Mouse (Mus musculus): ENCODE results near the gene Them7. TPM values are rescaled to one million over a fixed set of nuclear protein-coding genes. Genes with fewer than 3 reads are reported as not detected.

Gene Them7
- total RNA-seq, 2 experiments from 2014 or later: 0.19 TPM; not detected in 1

GRCm38 (mm10) chr2:105373658-105374057 is 149.5 kb downstream of the Them7 start:
- no peak for DNase-seq (ENCODE audit: low spot score)

GRCm38 (mm10) chr2:105375261-105375660 is 151.1 kb downstream of the Them7 start:
- DNase-seq (ENCODE audit: low spot score): no peak

GRCm38 (mm10) chr2:105375705-105376104 is 151.6 kb downstream of the Them7 start:
- DNase-seq (ENCODE audit: low spot score): peak; percentile 13

DNA sequence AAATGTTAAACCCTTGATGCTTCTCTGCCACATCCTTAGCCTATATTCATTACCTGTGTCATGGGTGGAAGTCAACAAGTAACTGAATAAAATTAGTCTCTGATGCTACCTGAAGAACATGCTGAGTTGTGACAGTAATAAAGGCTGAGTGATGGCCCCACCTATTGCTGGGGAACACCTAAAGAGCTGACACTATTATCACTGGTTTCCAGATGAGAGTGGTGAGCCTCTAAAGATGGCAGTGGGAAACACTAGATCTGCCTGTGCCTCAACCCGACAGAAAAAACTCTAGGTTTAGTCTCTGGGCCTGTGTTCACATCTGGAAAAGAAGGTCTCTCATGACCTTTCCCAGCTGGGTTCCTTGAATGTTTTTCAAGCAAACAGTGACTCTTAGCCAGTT is 155.6 kb downstream of the Them7 start:
- no peak for DNase-seq (ENCODE audit: low spot score)

DNA sequence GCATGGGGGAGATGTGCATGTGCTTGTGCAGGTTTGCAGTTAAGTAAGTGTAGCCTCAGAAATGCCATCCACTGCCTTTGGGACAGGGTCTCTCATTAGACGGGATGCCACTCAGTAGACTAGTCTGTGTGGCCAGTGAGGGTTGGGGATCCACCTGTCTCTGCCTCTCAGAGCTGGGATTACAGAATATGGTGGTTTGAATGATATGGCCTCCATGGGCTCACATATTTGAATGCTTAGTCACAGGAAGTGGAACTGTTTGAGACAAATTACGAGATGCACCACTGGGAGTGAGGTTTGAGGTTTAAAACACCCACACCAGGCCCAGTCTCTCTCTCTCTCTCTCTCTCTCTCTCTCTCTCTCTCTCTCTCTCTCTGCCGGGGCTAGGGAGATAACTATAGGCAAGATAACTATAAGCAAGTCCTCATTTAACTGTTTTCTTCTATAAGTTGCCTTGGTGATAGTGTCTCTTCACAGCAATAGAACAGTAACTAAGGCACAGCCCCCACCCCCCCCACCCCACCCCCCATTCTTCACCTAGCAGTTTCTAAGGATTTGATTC is 156.7 kb downstream of the Them7 start:
- DNase-seq (ENCODE audit: low spot score): no peak

DNA sequence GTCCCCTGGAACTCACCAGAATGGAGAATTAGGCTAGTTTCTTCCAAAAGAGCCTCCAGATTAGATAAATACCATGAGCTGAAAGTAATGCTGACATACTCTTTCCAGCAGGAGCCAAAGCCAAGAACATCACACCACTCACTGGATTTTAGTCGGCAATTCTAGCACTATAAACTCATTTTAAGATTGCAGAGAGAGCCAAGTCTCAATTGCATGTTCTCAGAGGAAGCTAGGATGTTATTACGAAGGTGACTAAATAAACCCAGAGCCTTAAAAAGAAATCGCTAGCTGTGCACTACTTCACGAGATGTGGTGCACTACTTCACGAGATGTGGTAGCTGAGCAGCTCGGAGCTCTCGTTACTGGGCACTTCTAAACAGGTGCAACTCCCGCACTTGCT is 158.9 kb downstream of the Them7 start:
- no peak for DNase-seq (ENCODE audit: low spot score)

DNA sequence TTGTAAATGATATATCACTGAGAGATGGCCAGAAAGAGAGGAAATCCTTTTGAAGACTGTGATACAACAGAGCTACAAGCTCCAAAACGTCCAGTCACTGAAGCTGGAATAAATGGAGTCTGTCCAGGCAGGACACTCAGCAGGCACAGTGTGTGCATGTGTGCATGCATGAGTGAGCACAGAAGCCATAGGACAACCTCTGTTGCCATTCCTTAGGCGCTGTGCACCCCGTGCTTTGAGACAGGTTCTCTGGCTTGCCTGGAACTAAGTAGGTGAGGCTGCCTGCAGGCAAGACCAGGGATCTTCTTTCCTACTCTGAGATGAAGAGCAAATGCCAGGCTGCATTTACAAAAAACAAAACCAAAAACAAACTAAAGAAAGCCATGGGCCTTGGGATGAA is 160.9 kb downstream of the Them7 start:
- no peak for DNase-seq (ENCODE audit: low spot score)

DNA sequence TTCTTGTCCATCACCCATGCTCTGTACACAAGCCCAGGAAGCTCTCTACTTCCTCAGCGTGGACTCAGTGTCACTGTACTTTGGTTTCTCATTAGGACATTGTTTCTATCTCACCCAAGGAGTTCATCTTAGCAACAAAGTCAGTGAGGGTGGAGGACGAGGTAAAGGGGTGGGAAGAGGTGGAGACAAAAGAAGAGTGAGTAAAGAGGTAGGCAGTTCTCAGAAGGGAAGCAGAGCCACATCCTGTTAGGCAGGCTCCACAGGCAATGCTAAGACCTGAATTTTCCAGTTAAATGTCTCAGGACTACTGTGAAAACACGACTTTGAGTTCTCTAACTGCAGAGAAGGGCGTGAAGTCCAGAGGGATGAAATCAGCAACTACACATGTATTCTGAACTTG is 162.3 kb downstream of the Them7 start:
- no peak for DNase-seq (ENCODE audit: low spot score)

GRCm38 (mm10) chr2:105389007-105389890 is 165.1 kb downstream of the Them7 start:
- DNase-seq (ENCODE audit: low spot score): no peak

DNA sequence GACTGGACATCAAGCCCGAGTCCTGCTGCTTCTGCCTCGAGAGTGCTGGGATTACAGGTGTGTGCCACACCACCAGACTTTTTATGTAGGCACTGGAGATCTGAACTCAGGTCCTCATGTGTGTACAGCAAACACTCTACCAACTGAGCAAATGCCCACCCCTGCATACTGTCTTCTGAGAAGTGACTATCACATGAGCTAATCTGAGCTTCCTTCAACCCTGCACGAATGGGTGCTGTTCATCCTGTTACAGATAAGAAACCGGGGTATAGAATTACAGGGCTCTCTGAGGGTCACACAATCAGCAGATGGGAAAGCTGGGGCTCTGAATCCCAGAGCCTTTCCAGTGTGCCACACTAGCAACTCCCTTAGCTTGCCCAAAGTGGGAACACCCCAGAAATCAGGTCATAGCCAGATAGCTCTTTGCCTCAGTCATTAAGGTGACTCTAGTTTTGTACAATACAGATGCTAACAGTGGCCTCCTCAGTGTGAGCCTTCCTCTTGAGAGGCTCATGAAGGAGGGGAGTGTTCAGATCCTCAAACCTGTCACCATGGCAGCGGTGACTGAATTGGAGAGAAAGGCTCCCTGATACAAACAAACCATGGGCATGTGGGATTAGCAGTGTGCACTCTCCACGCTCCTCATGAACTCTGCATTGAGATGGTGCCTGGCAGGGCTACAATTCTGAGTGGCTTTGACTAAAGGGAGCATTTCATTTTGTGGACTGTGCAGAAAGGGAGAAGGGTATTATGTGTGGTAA is 166.7 kb downstream of the Them7 start:
- no peak for DNase-seq (ENCODE audit: low spot score)

- no peak for DNase-seq (ENCODE audit: low spot score)
Measured at GRCm38 (mm10) chr2:105391414-105391784, 167.3 kb downstream of the Them7 start.

DNA sequence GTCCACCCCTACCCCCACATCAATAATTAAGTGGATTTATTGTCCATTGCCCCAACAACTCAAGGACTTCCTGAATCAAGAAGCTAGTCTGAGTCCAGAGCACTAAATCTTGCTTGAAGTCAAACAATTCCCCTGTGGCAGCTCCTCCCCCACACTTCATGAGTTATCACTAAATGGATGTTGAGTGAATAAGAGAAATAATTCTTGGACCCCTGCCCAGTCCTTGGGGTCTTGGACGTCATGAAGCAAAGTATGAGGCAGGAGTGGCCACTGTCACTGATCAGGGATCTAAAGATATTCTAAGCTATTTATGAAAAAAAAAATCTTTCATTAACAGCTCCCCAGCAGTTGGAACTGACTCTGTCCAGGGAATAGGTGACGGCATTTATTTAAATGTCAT is 168.4 kb downstream of the Them7 start:
- no peak for DNase-seq (ENCODE audit: low spot score)

DNA sequence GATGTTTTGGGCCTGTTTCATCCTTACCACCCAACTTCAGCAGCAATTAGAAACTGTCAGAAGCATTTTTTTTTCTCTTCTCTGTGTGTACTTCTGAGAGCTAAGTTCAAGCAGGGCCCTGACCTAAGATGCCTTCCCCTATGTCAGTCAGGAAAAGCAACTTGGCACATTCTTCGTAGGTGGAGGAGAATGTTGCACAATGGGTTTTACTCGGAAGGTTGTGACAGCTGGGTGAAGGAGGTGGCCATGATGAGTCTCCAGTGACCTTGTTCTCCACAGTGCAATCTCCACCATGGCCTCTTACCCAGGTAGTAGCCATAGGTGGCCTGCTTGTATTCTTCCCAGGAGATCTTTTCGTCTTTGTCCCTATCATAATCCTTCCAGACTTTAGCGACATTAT is 170.3 kb downstream of the Them7 start:
- DNase-seq (ENCODE audit: low spot score): no peak

DNA sequence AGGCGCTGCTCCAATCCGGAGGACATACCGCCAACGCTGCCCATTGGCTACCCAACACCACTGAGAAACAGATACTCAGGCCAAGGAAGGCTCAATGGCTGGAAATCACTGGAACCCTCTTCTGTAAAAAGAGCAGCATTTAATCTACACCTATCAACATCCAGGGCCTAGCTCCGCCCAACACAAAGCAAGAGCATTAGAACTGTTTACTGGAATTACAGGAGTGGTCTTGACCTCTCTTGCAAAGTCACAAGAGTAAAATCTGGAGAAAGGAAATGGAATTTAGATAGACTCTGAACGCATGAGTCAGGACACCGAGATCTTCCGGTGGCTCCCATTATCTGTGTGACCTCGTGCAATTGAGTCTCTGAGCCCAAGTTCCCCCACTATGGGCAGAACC is 171.9 kb downstream of the Them7 start:
- no peak for DNase-seq (ENCODE audit: low spot score)

DNA sequence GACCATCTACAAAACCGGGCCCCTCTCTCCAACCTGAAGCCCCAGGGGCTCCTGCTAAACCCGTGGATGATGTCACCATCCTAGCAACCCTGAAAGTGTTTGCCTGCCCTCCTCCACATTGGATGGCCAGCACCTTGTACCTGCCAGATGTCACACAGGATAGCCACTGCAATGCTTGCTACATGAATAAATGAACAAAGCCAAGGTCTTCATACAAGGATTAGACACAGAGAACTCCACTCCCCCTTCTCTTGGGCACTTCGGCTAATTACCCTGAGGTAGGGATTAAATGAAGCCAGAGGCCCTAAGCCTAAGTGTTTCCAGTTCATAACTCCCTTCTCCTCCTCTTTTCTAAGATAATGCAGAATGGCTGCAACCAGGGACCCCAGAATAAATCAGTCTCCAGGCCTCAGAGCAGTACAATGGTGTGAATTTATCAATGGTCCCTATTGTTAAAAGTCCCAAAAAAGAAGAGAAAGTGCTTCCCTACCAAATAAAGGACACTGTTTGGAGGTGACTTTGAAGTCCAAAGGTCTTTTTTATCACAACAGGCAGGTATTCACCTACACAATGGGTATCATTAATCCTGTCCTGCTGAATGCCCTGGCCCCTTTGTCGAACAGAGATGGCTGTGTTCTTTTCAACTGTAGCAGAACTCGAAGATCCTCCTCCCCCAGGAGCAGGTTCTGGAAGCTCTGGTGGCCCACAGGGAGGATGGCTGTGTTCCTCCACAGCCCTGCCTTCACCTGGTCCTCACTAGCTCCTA is 173.5 kb downstream of the Them7 start:
- no peak for DNase-seq (ENCODE audit: low spot score)

- DNase-seq (ENCODE audit: low spot score): peak; percentile 33
Measured at GRCm38 (mm10) chr2:105398636-105399084, 174.5 kb downstream of the Them7 start.

DNA sequence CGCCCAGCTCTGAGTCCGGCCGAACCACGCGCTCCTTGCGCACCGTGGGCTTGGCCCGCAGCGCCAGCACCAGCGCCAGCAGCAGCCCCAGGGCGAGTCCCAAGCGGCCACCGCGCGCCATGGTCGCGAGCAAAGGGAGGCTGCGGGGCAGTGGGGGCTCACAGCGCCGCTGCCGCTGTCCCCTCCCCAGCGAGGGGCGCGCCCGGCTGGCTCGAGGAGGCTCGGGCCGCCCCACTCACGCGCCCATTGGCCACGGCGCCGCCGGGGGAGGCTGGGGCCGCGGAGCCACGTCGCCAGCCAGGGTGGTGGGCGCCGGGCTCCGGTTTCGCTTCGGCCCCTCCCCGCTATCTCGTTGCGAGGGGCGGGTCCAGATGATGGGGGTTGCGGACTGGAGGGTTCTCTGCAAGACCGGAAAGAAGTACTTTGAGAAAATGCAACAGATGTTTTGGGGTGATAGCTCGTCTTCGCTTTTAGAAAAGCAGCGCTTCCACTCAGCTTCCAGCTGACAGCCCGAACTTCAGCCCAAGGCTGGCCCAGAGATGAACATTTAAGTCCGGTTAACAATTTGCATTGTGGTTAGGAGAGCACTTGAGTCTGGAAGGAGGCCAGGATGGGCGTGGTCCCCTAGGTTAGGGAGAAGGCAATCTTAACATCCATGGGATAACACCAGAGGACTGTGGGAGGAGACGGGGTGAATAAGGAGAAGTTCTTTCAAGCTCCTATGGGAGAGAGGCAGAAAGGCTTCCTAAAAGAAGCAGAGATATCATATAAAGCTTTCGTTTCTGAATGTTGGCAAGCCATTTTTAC is 175.2 kb downstream of the Them7 start, which contains the start of gene Rcn1:
TSS of gene Rcn1 (minus strand) at position 235 of the 807 bp plus-strand sequence.
- DNase-seq (ENCODE audit: low spot score): peak; percentile 66

DNA sequence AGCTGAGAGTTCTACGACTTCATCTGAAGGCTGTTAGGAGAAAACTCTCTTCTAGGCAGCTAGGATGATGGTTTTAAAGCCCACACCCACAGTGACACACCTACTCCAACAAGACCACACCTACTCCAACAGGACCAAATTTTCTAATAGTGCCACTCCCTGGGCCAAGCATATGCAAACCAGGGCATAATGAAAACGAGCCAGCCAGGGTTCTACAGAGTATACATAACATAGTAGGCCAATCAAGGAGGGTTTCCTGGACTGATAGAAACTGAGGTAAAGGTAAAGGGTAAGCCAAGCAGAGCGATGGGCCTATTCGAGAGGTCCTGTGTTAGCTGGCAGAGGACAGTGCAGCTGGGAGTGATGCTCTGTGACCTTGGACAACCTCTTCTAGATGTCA is 176.4 kb downstream of the Them7 start:
- no peak for DNase-seq (ENCODE audit: low spot score)

GRCm38 (mm10) chr2:105402180-105402579 is 178.1 kb downstream of the Them7 start:
- DNase-seq (ENCODE audit: low spot score): no peak

- peak; percentile 62 for DNase-seq (ENCODE audit: low spot score)
Measured at GRCm38 (mm10) chr2:105408511-105408910, 184.4 kb downstream of the Them7 start.

GRCm38 (mm10) chr2:105409253-105409652 is 185.1 kb downstream of the Them7 start:
- no peak for DNase-seq (ENCODE audit: low spot score)

Data from gastrocnemius, adult 18-20 months (tissue).